Mouse (Mus musculus): ENCODE measurements at regions not wholly inside any gene's neighbourhood (a gene's known extent, or its start where the extent isn't known, plus 50 kb on each side); places are given as distances from the start of the nearest gene placed in this dataset.

GRCm38 (mm10) chr16:42745943-42746675 lies 129.6 kb upstream of the Zbtb20 start:
- no peak for ATAC-seq (ENCODE audit: insufficient number of reproducible peaks, low FRiP score, low TSS enrichment, low read depth)
- Histone ChIP-seq H3K9ac (no peak overlapping the region), H3K27me3 (no peaks in the 10 kb centered on the region), H3K4me3 (no peak overlapping the region), H3K4me1 (0 out of 2 replicates have a peak, but pooled peaks cover 2% of the 10 kb centered on the region), H3K27ac (no peak overlapping the region), H3K9me3 (no peaks in the 10 kb centered on the region), H3K4me2 (no peak overlapping the region), H3K36me3 (no peaks in the 10 kb centered on the region)
- 37% methylated on average over 11 of the region's 11 CpGs for WGBS

GRCm38 (mm10) chr16:42743538-42743937 lies 132.1 kb upstream of the Zbtb20 start:
- WGBS = 85% methylated on average over 1 of the region's 1 CpGs
- no peak overlapping the region for H3K9ac ChIP-seq
- no peak overlapping the region for H3K27ac ChIP-seq
- no peak overlapping the region for H3K4me2 ChIP-seq
- 0 out of 2 replicates have a peak, but pooled peaks cover 2% of the 10 kb centered on the region for H3K4me1 ChIP-seq
- H3K9me3 ChIP-seq = no peaks in the 10 kb centered on the region
- no peaks in the 10 kb centered on the region for H3K27me3 ChIP-seq
- H3K4me3 ChIP-seq = no peak overlapping the region
- no peak for ATAC-seq (ENCODE audit: insufficient number of reproducible peaks, low FRiP score, low TSS enrichment, low read depth)
- no peaks in the 10 kb centered on the region for H3K36me3 ChIP-seq

- Histone ChIP-seq H3K4me1 (0 out of 2 replicates have a peak, but pooled peaks cover 2% of the 10 kb centered on the region), H3K4me2 (no peak overlapping the region), H3K27me3 (no peaks in the 10 kb centered on the region), H3K9me3 (no peaks in the 10 kb centered on the region), H3K9ac (no peak overlapping the region), H3K36me3 (no peaks in the 10 kb centered on the region), H3K4me3 (no peak overlapping the region), H3K27ac (no peak overlapping the region)
- ATAC-seq (ENCODE audit: insufficient number of reproducible peaks, low FRiP score, low TSS enrichment, low read depth) = no peak
- WGBS = 70% methylated on average over 2 of the region's 2 CpGs
These were observed 132.6 kb upstream of the Zbtb20 start for GRCm38 (mm10) chr16:42743120-42743519.

GRCm38 (mm10) chr16:42727826-42728225 lies 147.9 kb upstream of the Zbtb20 start:
- Histone ChIP-seq H3K9ac (no peak overlapping the region), H3K4me2 (no peak overlapping the region), H3K4me3 (no peak overlapping the region), H3K27ac (no peak overlapping the region), H3K4me1 (no peaks in the 10 kb centered on the region), H3K36me3 (no peaks in the 10 kb centered on the region), H3K27me3 (no peaks in the 10 kb centered on the region), H3K9me3 (no peaks in the 10 kb centered on the region)
- 84% methylated on average over 7 of the region's 7 CpGs for WGBS
- no peak for ATAC-seq (ENCODE audit: insufficient number of reproducible peaks, low FRiP score, low TSS enrichment, low read depth)

DNA sequence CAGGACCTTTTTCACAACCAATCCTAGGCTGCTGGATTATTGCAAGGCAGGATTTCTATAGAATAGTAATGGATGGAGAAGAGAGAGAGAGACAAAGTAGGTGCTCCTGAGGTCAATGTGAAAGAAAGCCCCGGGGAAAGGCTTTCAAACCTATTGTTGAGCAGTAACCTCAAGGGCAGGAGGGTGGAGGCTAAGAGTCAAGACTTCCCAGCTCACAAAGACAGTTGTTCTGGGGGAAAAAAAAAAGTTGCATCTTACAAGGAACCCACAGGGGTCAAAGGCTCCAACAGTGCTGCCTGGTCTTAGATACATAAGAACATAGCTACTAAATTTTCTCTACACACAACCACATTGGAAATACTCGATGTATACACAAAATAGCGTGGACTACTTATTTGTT lies 155.8 kb upstream of the Zbtb20 start:
- Histone ChIP-seq H3K27me3 (no peaks in the 10 kb centered on the region), H3K36me3 (no peaks in the 10 kb centered on the region), H3K9me3 (no peaks in the 10 kb centered on the region), H3K4me2 (no peak overlapping the region), H3K4me3 (no peak overlapping the region), H3K27ac (no peak overlapping the region), H3K4me1 (no peaks in the 10 kb centered on the region), H3K9ac (no peak overlapping the region)
- no peak for ATAC-seq (ENCODE audit: insufficient number of reproducible peaks, low FRiP score, low TSS enrichment, low read depth)
- 82% methylated on average over 3 of the region's 3 CpGs for WGBS

GRCm38 (mm10) chr16:42718452-42718851 lies 157.2 kb upstream of the Zbtb20 start:
- no peak for ATAC-seq (ENCODE audit: insufficient number of reproducible peaks, low FRiP score, low TSS enrichment, low read depth)
- Histone ChIP-seq H3K4me1 (no peaks in the 10 kb centered on the region), H3K4me3 (no peak overlapping the region), H3K36me3 (no peaks in the 10 kb centered on the region), H3K4me2 (no peak overlapping the region), H3K27ac (no peak overlapping the region), H3K27me3 (no peaks in the 10 kb centered on the region), H3K9me3 (no peaks in the 10 kb centered on the region), H3K9ac (no peak overlapping the region)
- WGBS = 64% methylated on average over 7 of the region's 7 CpGs

DNA sequence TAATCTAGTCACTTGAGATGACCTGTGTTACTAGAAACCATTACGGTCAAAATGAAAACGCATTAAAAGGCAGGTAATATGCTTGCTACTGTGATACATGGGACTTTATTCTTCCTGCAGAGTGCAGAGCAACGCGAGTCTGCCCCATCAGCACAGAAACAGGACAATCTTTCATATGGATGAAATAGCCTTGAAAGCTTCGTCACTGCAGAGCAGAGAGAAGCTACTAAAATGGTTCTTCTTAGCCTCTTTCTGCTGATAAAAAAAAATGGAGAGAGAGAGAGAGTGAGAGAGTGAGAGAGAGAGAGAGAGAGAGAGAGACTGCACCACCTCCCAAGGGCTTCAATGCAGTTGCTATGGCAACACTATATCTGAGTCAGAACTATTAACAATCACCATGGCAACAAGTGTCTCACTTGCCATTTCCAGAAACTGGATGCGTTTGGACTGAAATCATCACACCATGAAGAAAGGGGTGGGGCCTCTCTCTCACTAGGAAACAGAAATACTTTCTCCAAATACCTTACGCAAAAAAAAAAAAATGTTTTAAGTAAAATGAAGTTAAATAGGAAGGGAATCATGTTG lies 157.8 kb upstream of the Zbtb20 start:
- Histone ChIP-seq H3K9me3 (no peaks in the 10 kb centered on the region), H3K4me1 (no peaks in the 10 kb centered on the region), H3K9ac (no peak overlapping the region), H3K4me2 (no peak overlapping the region), H3K27ac (no peak overlapping the region), H3K4me3 (no peak overlapping the region), H3K36me3 (no peaks in the 10 kb centered on the region), H3K27me3 (no peaks in the 10 kb centered on the region)
- ATAC-seq (ENCODE audit: insufficient number of reproducible peaks, low FRiP score, low TSS enrichment, low read depth) = no peak
- WGBS = 73% methylated on average over 7 of the region's 7 CpGs

DNA sequence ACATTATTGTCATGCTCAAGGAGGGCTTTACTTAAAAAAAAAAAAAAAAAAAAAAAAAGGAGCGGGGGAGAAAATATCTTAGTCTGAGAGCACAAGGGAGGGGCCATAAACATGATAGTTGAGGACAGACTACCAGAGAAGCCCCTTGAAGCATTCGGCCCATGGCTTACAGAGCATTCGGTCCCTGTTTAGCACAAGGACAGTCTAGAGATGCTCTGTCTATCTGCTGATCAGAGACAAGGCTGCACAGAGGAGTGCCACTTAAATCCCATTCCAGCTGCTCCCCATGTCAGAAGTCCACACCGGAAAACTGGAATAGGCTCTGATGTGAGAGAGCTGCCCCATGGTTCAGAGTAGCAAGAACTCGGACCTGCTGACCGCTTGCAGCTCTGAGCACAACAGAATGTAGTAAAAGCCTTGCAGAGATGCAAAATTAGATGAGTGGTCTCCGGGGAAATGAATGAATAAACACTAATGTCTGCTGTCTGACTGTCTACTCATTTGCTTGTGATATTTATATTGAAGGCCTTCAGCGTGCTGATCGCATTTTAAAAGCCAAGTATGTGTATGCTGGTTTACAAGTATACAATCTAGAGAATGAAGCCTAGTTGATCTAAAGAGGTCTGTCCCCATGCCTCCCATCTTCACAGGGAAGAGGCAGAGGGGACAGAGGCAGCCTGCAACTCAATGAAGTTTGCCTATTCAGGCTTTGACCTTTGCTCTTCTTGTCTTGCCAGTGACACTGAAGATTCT lies 158.4 kb upstream of the Zbtb20 start:
- H3K9ac ChIP-seq = no peak overlapping the region
- H3K27me3 ChIP-seq = no peaks in the 10 kb centered on the region
- H3K36me3 ChIP-seq = no peaks in the 10 kb centered on the region
- H3K27ac ChIP-seq = no peak overlapping the region
- WGBS = 82% methylated on average over 9 of the region's 9 CpGs
- no peak overlapping the region for H3K4me3 ChIP-seq
- no peak for ATAC-seq (ENCODE audit: insufficient number of reproducible peaks, low FRiP score, low TSS enrichment, low read depth)
- no peaks in the 10 kb centered on the region for H3K9me3 ChIP-seq
- H3K4me2 ChIP-seq = no peak overlapping the region
- no peaks in the 10 kb centered on the region for H3K4me1 ChIP-seq

GRCm38 (mm10) chr16:42702676-42703075 lies 173.0 kb upstream of the Zbtb20 start:
- Histone ChIP-seq H3K9me3 (no peaks in the 10 kb centered on the region), H3K36me3 (no peaks in the 10 kb centered on the region), H3K4me1 (no peaks in the 10 kb centered on the region), H3K4me3 (no peak overlapping the region), H3K27me3 (no peaks in the 10 kb centered on the region), H3K4me2 (no peak overlapping the region), H3K9ac (no peak overlapping the region), H3K27ac (no peak overlapping the region)
- ATAC-seq (ENCODE audit: insufficient number of reproducible peaks, low FRiP score, low TSS enrichment, low read depth) = no peak
- 36% methylated on average over 4 of the region's 4 CpGs for whole genome bisulfite sequencing

DNA sequence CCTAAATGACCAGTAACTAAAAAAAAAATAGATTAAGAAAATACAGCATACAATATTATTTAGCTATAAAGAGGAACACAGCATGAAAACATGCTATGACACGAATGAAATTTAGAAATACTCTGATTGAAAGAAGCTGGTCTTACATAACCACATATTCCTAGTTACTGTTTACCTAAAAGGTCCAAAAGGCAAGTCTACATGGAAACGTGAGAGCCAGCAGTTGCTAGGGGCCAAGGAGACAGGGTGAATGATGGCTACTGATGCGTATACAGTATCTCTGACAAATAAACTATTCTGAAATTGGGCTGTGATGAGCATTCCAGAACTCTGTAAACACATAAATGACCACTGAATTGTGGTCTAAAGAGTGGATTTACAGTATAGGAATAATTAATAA lies 194.5 kb upstream of the Zbtb20 start:
- H3K4me1 ChIP-seq = no peaks in the 10 kb centered on the region
- H3K9ac ChIP-seq = no peak overlapping the region
- H3K36me3 ChIP-seq = no peaks in the 10 kb centered on the region
- no peaks in the 10 kb centered on the region for H3K9me3 ChIP-seq
- ATAC-seq (ENCODE audit: insufficient number of reproducible peaks, low FRiP score, low TSS enrichment, low read depth) = no peak
- 78% methylated on average over 3 of the region's 3 CpGs for WGBS
- no peak overlapping the region for H3K27ac ChIP-seq
- no peaks in the 10 kb centered on the region for H3K27me3 ChIP-seq
- H3K4me2 ChIP-seq = no peak overlapping the region
- no peak overlapping the region for H3K4me3 ChIP-seq

DNA sequence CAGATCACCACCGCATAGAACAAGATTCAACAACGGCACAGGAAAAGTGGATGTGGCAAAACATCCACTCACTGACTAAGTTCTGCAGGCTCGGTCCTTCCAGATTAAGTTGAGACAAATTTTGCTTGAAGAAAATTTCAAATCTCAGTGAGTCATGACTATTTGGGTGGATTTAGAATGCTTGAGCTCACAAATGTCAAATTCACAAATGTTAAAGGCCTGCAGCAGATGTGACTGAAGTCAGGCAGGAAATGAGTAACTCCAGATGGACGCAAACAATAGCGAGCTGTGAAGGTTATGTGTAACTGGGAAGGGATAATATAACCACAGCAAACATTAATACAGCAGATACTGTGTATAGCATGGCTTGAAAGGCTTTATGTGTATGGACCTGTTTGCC lies 198.5 kb upstream of the Zbtb20 start:
- no peak overlapping the region for H3K27ac ChIP-seq
- H3K4me2 ChIP-seq = no peak overlapping the region
- H3K9ac ChIP-seq = no peak overlapping the region
- no peaks in the 10 kb centered on the region for H3K4me1 ChIP-seq
- H3K9me3 ChIP-seq = no peaks in the 10 kb centered on the region
- no peaks in the 10 kb centered on the region for H3K27me3 ChIP-seq
- H3K4me3 ChIP-seq = no peak overlapping the region
- 73% methylated on average over 5 of the region's 5 CpGs for WGBS
- ATAC-seq (ENCODE audit: insufficient number of reproducible peaks, low FRiP score, low TSS enrichment, low read depth) = no peak
- H3K36me3 ChIP-seq = no peaks in the 10 kb centered on the region

- Histone ChIP-seq H3K27ac (no peak overlapping the region), H3K36me3 (no peaks in the 10 kb centered on the region)
These were observed 199.1 kb upstream of the Zbtb20 start for GRCm38 (mm10) chr16:42676406-42677075.

More at GRCm38 (mm10) chr16:42676406-42677075, 199.1 kb upstream of the Zbtb20 start:
- WGBS = 74% methylated on average over 5 of the region's 5 CpGs
- no peaks in the 10 kb centered on the region for H3K4me1 ChIP-seq
- no peak overlapping the region for H3K9ac ChIP-seq
- H3K9me3 ChIP-seq = no peaks in the 10 kb centered on the region
- no peaks in the 10 kb centered on the region for H3K27me3 ChIP-seq
- no peak overlapping the region for H3K4me3 ChIP-seq
- no peak overlapping the region for H3K4me2 ChIP-seq
- no peak for ATAC-seq (ENCODE audit: insufficient number of reproducible peaks, low FRiP score, low TSS enrichment, low read depth)

Data from limb, embryonic 15.5 days (tissue).